Mouse (Mus musculus): ENCODE results near the gene Schip1. TPM values are rescaled to one million over a fixed set of nuclear protein-coding genes. Genes with fewer than 3 reads are reported as not detected.
A peak's percentile ranks its signal among the peaks of the same experiment; 100 is the strongest.

The Schip1 gene
- total RNA-seq, 2 experiments from 2014 or later, result 284 to 288 TPM

DNA sequence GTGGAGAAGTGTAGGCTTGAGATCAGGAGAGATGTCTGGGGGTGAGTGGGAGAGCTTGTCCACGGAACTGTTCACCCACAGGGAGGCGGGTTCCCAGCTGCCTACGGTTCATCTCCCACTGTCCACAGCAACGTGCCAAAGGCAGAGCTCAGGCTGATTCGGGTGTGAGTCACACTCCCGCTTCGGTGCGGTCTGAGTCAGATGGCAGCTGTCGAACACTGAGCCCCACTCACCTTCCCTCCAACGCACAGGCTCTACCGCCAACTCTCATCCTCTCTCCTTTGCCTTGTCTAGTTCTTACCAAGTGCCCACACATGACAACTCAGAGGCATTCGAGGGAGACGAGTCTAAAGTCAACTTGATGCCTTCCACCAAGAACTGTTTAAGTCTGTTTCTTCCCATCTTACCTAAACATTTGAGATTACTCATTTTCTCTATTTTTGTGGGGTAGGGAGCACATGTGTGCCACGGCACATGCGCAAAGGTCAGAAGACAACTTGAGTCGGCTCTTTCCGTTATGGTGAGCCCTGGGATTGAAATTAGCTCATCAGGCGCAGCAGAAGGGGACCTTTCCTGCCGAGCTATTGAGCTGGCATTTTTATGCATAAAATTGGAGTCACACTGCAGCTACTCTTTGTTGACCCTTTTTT, 544.4 kb downstream of the Schip1 start:
- DNase-seq (ENCODE audit: low spot score in 2 of 2), result peak; percentile 83 to 89

DNA sequence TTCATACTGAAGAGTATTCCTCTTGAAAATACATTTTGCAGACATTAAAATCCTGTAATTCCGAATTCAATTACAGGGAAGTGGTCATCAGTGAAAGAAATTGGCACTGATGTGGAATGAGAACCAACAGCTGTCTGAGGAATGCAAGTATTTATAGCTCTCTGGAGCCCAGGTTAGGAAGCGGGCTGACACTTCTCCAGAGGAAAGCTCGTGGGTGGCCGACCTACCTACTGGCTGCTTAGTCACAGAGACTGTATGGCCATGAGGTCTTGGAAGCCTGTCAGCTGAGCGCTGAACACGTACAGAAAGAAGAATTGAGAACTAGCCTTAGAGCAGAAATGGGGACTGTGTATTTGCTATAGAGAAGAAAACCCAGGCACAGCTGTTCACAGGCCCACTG, 545.4 kb downstream of the Schip1 start:
- no peak for DNase-seq (ENCODE audit: low spot score in 2 of 2)

- DNase-seq (ENCODE audit: low spot score in 2 of 2), result no peak
These were observed 546.1 kb downstream of the Schip1 start for GRCm38 (mm10) chr3:68610598-68611261.

DNA sequence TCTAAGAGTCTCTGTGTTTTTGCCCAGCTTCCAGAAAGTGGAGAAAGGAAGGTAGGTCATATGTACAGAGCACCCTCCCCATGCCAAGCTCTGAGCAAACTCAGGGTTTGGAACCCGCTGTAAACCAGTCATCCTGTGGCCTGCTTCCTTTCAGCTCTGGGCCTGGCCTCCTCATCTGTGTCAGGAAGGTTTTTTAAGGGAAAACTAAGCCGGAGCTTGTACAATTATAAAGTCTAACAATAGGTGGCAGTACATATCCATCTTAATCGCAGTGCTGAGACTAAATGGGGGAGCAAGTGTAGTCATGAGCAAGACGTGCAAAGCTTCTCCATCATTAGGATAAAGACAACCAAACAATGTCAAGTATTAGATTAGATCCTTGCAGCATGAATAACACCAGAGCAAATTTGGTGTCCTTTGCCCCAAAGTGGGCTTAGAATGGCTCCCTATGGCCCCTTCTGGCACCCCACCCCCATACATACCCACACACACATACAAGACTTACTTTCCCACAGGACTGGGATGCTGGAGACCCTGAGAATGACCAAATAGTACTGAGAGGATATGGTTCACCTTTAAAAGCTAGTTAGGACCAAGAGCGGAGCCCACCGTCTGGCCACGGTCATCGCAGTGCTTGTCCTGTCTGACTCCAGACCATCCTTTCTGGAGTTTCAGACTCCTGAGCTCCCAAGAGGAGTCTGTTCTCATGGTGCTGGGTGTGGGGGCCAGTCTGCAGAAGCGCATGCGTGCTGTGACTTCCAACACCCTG, 550.6 kb downstream of the Schip1 start:
- DNase-seq (ENCODE audit: low spot score in 2 of 2), result no peak

GRCm38 (mm10) chr3:68616363-68616762, 551.8 kb downstream of the Schip1 start:
- no peak for DNase-seq (ENCODE audit: low spot score in 2 of 2)

- no peak for DNase-seq (ENCODE audit: low spot score in 2 of 2)
These were observed 553.1 kb downstream of the Schip1 start for GRCm38 (mm10) chr3:68617708-68618107.

DNA sequence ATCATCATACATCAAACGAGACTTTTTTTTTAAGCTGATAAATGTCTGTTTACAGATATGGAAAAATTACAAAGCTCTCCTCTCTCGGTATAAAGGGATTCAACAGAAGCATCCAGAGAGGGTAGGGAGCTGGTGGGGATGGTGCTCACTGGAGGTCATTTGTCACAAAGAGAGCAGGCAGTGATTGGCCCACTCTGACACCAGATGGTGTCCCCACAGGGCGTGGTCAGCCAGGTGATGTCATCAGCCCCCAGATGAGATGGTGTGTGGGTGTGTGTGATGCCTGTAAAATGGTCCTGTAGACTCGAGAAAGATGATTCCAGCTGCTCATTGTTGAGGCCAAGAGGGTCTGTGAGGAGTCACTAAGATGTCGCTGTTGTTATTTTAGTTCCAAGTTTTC, 554.5 kb downstream of the Schip1 start:
- DNase-seq (ENCODE audit: low spot score in 2 of 2), result no peak

GRCm38 (mm10) chr3:68621971-68622370, 557.4 kb downstream of the Schip1 start:
- no peak for DNase-seq (ENCODE audit: low spot score in 2 of 2)

- DNase-seq (ENCODE audit: low spot score in 2 of 2), result no peak
These were observed 558.4 kb downstream of the Schip1 start for GRCm38 (mm10) chr3:68623036-68623435.

GRCm38 (mm10) chr3:68624471-68624870, 559.9 kb downstream of the Schip1 start:
- no peak for DNase-seq (ENCODE audit: low spot score in 2 of 2)

GRCm38 (mm10) chr3:68630261-68630660, 565.7 kb downstream of the Schip1 start:
- no peak for DNase-seq (ENCODE audit: low spot score in 2 of 2)

DNA sequence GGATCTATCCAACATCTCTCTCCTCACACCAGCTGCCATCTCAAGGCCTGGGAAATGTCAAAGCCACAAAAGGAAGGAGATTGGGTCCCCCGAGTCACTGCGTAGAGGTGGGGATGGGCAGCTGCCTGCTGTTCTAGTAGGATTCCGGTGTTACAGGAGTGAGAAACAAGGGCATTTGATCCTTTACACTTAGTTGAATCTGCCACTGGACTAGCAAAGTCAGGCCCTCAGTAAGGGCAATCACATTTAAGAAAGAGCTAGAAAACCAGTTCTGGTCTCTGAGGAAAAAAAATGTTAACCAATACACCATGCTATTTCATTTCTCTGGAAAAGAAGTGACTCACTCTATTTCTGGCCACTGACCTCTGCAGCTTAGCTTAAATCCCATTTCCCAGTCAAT, 566.2 kb downstream of the Schip1 start:
- DNase-seq (ENCODE audit: low spot score in 2 of 2), result no peak

DNA sequence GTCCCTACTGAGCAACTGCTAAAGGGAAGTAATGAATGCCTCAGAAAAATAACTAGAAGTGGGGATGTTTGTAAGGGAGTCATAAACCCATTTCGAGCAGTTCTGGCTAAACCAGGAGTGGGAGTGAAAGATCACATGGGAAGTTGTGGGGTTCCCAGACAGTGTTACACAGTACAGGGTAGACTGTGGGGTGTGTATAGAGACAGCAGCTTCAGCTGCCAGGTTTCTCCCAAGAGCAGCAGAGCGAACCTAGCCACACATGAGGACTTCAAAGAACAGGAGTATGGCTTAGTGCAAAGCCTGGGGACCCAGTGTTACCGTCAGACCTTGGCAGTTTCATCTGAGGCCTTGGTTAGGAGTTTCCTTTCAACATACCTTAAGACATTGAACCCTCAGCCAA, 568.1 kb downstream of the Schip1 start:
- DNase-seq (ENCODE audit: low spot score in 2 of 2), result no peak

DNA sequence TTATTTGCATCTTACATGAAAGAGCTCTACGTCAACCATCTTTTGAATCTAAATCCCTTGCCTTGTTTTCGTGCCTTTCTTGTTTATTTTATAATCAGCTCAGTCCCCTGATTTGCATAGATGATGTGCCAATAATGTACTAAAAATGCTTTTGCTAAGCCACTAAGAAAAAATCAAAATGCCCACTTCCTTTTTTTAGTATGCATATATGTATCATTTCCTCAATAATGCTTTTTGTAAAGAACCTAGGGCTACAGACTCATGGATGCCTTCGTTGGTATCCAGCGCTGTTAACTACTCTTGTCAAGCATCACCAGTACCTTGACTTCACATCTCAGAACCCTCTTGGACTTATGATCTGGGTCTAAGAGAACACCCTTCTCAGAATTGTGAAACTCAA, 569.0 kb downstream of the Schip1 start:
- DNase-seq (ENCODE audit: low spot score in 2 of 2), result no peak

DNA sequence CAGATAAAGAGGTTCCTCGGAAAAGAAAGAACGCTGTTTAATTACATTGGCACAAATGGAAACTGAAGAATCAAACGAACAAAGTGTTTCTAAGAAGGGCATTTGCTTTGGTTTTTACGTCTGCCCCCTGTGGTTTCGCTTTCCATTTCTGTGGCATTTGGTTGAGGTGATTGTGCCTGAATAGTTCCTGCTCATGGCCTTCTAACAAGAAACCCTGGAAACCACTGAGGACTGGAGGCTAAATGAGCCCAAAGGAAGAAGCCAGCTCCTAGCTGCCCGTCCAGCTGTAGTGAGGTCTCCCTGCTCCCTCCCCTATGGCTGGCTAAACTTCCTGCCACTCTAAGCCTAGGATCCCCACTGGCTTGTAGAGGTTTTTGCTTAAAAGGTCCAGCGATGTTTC, 573.4 kb downstream of the Schip1 start:
- DNase-seq (ENCODE audit: low spot score in 2 of 2), result no peak

DNA sequence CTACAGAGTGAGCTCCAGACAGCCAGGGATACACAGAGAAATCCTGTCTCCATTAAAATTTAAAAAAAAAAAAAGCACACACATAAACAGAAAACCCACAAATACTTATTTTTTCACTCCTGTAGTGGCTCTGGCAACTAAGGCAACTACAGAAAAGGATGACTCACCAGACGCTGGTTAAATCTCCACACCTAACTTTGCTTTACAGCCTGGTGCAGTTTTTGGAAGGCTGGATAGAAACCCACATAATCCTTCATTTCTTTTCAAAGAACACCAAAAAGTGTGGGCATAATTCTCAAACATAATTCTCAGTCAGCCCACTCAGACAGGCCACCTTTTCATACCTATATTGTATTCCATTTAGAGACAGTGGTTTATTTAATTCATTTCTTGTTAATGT, 574.1 kb downstream of the Schip1 start:
- DNase-seq (ENCODE audit: low spot score in 2 of 2), result no peak

DNA sequence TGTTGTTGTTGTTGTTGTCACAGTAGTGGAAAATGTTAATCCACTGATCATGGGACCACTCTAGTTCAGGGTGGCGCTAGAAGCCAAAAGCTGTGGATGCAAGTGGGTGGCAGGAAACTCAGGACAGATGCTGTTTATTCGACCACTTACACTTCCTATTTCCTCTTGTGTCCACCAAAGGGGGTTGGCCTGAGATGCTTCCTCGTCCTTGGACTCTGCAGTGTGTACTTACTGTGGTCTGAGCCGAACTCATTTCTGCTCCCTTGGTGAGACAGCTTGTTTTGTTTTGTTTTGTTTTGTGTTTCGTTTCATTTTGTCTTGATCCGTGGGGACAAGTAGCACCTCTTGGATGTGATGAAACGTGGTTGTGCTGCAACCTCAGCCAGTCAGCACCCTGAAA, 578.3 kb downstream of the Schip1 start:
- no peak for DNase-seq (ENCODE audit: low spot score in 2 of 2)

- no peak for DNase-seq (ENCODE audit: low spot score in 2 of 2)
These were observed 582.0 kb downstream of the Schip1 start for GRCm38 (mm10) chr3:68646387-68647130.

DNA sequence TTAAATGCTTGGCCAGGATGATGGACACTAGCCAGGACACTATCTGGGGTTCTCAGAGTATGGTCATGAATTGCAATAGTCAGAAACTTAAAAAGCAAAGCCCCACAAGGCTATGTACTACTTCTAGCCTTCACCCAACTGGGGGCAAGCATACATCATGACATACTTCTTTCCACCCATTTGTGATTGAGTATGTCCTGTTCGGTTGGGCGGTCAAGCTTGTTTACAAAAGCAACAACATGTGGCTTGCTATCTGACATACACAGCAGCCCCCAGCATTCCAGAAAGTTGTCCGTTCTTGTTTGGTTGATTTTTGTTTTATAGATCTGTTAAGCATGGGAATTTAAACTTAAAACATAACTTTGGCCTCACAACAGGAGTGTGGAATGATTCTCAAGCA, 582.7 kb downstream of the Schip1 start:
- no peak for DNase-seq (ENCODE audit: low spot score in 2 of 2)

GRCm38 (mm10) chr3:68650251-68650650, 585.6 kb downstream of the Schip1 start:
- peak in 1 of 2 experiments; percentile 36 for DNase-seq (ENCODE audit: low spot score in 2 of 2)

DNA sequence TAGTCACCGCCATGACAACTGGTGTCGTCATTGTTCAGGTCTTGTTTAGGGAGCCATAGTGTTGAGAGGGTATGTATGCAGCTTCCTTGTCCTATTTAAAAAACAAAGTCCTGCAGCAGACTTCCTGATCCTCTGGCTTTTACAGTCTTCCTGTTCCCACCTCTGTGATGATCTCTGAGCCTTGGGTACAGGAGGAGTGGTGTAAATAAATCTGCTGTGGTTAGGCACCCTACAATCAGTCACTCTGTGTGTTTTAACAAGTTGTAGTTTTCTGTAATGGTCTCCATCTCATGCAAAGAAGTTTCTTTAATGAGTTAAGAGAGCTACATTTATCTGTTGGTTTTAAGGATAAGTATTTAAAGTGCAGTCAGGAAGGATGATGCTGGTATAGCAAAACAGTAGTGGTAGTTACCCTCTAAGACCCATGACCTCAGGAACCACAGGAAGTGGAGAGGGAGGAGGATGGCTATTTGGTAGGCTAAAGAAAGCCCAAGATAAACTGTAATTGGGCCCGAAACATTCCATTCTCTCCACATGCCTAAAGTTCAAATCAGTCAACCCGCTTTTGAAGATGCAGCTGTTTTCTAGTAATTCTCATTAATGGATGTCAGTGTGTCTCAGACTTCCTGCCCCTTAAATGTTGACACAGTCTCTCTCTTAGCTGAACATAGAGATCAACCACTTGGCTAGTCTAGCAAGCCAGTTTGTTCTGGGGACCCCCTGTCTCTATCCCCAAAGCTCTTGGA, 592.2 kb downstream of the Schip1 start:
- DNase-seq (ENCODE audit: low spot score in 2 of 2), result no peak
